Mouse (Mus musculus) neural tube, embryonic 11.5 days (tissue): Measurements from ENCODE around the gene Efcab2. TPM values are rescaled to one million over a fixed set of nuclear protein-coding genes. Genes with fewer than 3 reads are reported as not detected.
A peak's percentile ranks its signal among the peaks of the same experiment; 100 is the strongest.

ENCODE experiments used
- ATAC-seq: fragments of 200-750 bp; cut with Nextera tagmentation; 2 replicates; pipeline ENCODE4 v1.8.0; 2017; ENCODE audit warnings: moderate number of reproducible peaks, mild to moderate bottlenecking, moderate TSS enrichment, moderate library complexity; ENCODE audit not compliant: insufficient read depth, low FRiP score, low TSS enrichment
- DNase-seq: peaks from one replicate; pipeline ENCODE4 v3.0.0-alpha.2; 2015; ENCODE audit warnings: low spot score
- H3K27ac ChIP-seq: fragments of 300-500 bp; sonication (generic); 2 replicates; pipeline ENCODE4 v1.5.1; 2014; ENCODE audit warnings: low read depth, mild to moderate bottlenecking, low read length
- H3K27me3 ChIP-seq: fragments of 300-500 bp; sonication (generic); 2 replicates; pipeline ENCODE4 v1.6.1; 2014; ENCODE audit warnings: mild to moderate bottlenecking, low read length, mixed read lengths; ENCODE audit not compliant: control insufficient read depth, insufficient read depth
- H3K36me3 ChIP-seq: fragments of 300-500 bp; sonication (generic); 2 replicates; pipeline ENCODE4 v1.6.1; 2014; ENCODE audit warnings: mild to moderate bottlenecking, low read length, moderate library complexity, mixed read lengths; ENCODE audit not compliant: control insufficient read depth, insufficient read depth
- H3K4me1 ChIP-seq: fragments of 300-500 bp; sonication (generic); 2 replicates; pipeline ENCODE4 v1.6.1; 2014; ENCODE audit warnings: low read length, mixed read lengths; ENCODE audit not compliant: control insufficient read depth, insufficient read depth
- H3K4me2 ChIP-seq: fragments of 300-500 bp; sonication (generic); 2 replicates; pipeline ENCODE4 v1.6.1; 2014; ENCODE audit warnings: low read depth, mild to moderate bottlenecking, moderate library complexity
- H3K4me3 ChIP-seq: fragments of 300-500 bp; sonication (generic); 2 replicates; pipeline ENCODE4 v1.5.1; 2014; ENCODE audit warnings: low read depth, low read length
- H3K9ac ChIP-seq: fragments of 300-500 bp; sonication (generic); 2 replicates; pipeline ENCODE4 v1.6.1; 2014; ENCODE audit warnings: mild to moderate bottlenecking, low read length
- H3K9me3 ChIP-seq: fragments of 300-500 bp; sonication (generic); 2 replicates; pipeline ENCODE4 v1.6.1; 2016; ENCODE audit warnings: low read length; ENCODE audit not compliant: control insufficient read depth
- WGBS: fragments of 180-500 bp; shearing (Covaris S2); extraction: QIAGEN DNeasy Blood & Tissue Kit; methylation state at CpG from one replicate; pipeline ENCODE4 v1.1.7; 2014; 5-methylcytosine and 5-hydroxymethylcytosine counted together
- polyA plus RNA-seq: library from polyadenylated mRNA; unstranded; fragments of >200 nt; fragmentation: Nextera tagmentation; extraction: Ambion mirVana; gene quantifications from 2 replicates; pipeline ENCODE4 v1.2.1, GENCODE M21; 2014

The Efcab2 gene
- polyA plus RNA-seq, 1 experiment from 2014 or later, result 6.8 TPM

DNA sequence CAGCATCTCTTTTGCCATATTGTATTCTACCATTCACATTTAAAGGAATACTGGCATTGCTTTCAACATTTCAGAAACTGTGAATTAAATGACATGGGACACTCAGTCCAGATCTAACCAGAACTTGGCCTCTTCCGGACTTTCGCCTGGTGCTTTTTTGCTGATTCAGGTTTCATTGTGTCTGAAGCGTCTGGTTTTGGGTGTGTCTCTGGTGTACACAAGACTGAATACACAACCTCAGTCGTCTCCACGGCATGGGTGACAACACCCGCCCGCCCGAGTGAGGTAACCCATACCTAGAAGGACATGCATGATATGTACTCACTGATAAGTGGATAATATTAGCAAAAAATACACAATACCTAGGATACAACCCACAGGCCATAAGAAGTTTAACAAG is 101.1 kb downstream of the Efcab2 start:
- Histone ChIP-seq H3K9me3 (no peaks in the 10 kb centered on the region), H3K27me3 (no peaks in the 10 kb centered on the region), H3K27ac (no peak overlapping the region), H3K4me1 (no peaks in the 10 kb centered on the region), H3K36me3 (no peaks in the 10 kb centered on the region), H3K9ac (no peak overlapping the region), H3K4me3 (no peak overlapping the region), H3K4me2 (no peak overlapping the region)
- no peak for ATAC-seq
- no peak for DNase-seq
- WGBS, result 93% methylated on average over 8 of the region's 8 CpGs

DNA sequence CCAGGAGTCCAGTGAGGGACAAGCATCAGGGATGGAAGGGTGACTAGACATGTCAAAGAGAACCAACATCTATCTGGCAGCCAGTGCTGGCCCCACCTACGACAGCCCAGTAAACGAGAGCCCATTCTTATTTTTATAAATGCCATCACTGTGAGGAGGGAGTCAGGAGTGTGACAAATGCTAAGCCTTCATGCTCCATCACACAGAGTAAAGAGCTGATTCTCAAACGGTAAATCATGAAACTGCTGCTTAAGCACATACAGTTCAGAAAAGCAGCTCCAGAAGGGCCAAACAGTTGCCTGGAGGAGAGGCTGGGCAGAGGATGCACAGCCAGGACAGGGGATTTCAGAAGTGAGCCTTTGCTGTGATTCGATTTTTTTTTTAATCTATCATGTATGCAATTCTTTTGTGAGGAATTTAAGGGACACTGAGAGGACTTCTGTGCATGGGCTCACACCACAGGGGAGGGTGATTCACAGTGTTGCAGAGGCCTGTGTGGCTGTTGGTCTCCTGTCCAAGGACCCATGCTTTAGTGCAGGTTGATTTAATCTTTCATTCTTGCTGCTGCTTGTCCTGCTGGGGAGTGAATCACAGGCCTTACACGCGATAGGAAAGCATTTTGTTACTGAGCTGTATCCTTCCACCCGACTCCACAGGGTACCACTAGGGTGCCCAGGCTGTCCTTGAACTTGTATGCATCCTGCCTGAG is 106.6 kb downstream of the Efcab2 start:
- WGBS, result 51% methylated on average over 7 of the region's 7 CpGs
- Histone ChIP-seq H3K36me3 (no peaks in the 10 kb centered on the region), H3K27ac (no peak overlapping the region), H3K27me3 (no peaks in the 10 kb centered on the region), H3K4me1 (no peaks in the 10 kb centered on the region), H3K9ac (no peak overlapping the region), H3K4me2 (no peak overlapping the region), H3K4me3 (no peak overlapping the region), H3K9me3 (no peaks in the 10 kb centered on the region)
- no peak for DNase-seq
- ATAC-seq, result no peak

DNA sequence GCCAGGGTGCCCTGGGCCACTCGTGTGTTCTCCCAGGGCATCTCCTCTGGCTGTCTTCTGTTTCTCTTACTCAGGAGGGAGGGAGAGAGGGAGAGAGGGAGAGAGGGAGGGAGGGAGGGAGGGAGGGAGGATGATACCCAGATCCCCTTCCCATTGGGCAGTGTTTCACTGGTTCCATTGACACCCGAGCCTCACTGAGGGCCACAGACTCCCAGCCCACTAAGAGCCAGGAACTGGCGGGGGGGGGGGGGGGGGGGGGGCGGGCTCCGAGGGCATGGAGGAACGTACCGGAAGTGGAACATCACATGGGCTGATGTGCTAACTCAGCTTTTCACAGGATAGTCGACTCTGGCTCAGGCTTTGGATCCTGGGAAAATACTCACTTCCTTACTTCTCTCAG is 108.1 kb downstream of the Efcab2 start:
- H3K9me3 ChIP-seq, result no peaks in the 10 kb centered on the region
- ATAC-seq (no peak), DNase-seq (no peak)
- H3K9ac ChIP-seq, result no peak overlapping the region
- 48% methylated on average over 3 of the region's 8 CpGs for WGBS
- H3K4me2 ChIP-seq, result no peak overlapping the region
- H3K36me3 ChIP-seq, result no peaks in the 10 kb centered on the region
- no peaks in the 10 kb centered on the region for H3K4me1 ChIP-seq
- no peak overlapping the region for H3K27ac ChIP-seq
- H3K4me3 ChIP-seq, result no peak overlapping the region
- no peaks in the 10 kb centered on the region for H3K27me3 ChIP-seq

DNA sequence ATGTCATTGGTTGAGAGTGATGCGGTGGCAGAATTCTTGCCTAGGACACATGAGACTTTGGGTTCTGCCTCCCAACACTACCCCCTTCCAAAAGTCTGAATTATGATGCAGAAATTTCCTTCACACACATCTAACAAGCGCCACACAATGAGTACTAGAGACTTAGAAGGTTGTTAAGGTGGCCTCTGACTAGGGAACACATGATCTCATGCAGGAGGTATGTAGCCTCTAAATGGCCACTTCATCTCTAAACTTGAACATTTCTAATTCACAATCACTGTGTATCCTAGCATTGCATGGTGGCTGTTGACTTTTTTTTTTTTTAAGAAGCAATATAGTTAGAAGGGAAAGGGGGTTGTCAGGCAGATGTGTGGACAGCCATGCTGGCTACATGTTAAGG is 110.0 kb downstream of the Efcab2 start:
- H3K36me3 ChIP-seq, result no peaks in the 10 kb centered on the region
- 86% methylated on average over 2 of the region's 2 CpGs for WGBS
- DNase-seq (no peak), ATAC-seq (no peak)
- no peak overlapping the region for H3K4me2 ChIP-seq
- no peaks in the 10 kb centered on the region for H3K27me3 ChIP-seq
- no peaks in the 10 kb centered on the region for H3K9me3 ChIP-seq
- H3K9ac ChIP-seq, result no peak overlapping the region
- no peak overlapping the region for H3K4me3 ChIP-seq
- H3K4me1 ChIP-seq, result no peaks in the 10 kb centered on the region
- no peak overlapping the region for H3K27ac ChIP-seq

DNA sequence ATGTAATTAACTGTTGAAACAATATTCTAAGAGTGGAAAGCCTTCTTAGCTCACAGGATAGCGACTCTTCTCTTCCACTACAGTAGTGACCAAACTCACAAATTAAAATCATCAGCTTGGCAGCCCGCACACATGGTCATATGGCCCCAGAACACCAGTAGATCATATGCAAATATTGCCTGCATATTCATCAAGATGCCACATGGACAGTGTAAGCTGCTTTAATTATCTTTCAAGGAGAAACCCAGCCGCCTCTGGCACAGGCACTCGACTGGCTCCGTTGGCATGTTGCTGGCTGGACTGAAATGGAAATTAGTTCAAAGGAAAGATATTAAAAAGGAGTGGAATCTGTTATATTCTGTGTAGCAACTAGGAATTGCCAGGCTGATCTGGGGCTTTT is 116.5 kb downstream of the Efcab2 start:
- no peak overlapping the region for H3K4me2 ChIP-seq
- no peak for DNase-seq
- no peak overlapping the region for H3K27ac ChIP-seq
- no peak for ATAC-seq
- H3K4me3 ChIP-seq, result no peak overlapping the region
- H3K36me3 ChIP-seq, result no peaks in the 10 kb centered on the region
- no peak overlapping the region for H3K9ac ChIP-seq
- no peaks in the 10 kb centered on the region for H3K27me3 ChIP-seq
- H3K9me3 ChIP-seq, result no peaks in the 10 kb centered on the region
- 84% methylated on average over 5 of the region's 5 CpGs for WGBS
- no peaks in the 10 kb centered on the region for H3K4me1 ChIP-seq

DNA sequence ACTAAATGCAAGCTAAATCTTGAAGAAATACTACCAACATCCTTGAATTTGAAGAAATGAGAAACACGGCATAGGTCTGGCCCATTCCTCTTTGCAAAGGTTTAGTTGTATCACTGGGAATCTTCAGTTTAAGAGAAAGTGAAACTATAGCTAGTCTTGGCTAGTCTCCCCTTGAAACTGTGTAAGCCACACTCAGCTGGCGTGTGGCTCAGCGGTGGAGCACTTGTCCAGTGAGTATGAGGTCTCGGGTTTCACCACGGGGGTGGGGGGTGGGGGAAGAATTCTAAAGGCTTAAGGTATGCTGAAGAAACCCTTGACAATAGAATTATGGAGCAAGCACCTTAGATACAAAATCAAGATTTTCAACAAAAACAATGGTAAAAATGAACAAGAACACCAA is 117.3 kb downstream of the Efcab2 start:
- H3K27ac ChIP-seq, result no peak overlapping the region
- ATAC-seq (no peak), DNase-seq (no peak)
- H3K9ac ChIP-seq, result no peak overlapping the region
- WGBS, result 50% methylated on average over 5 of the region's 5 CpGs
- H3K4me2 ChIP-seq, result no peak overlapping the region
- no peaks in the 10 kb centered on the region for H3K9me3 ChIP-seq
- H3K36me3 ChIP-seq, result no peaks in the 10 kb centered on the region
- H3K27me3 ChIP-seq, result 0 out of 2 replicates have a peak, but pooled peaks cover 2% of the 10 kb centered on the region
- no peak overlapping the region for H3K4me3 ChIP-seq
- no peaks in the 10 kb centered on the region for H3K4me1 ChIP-seq

DNA sequence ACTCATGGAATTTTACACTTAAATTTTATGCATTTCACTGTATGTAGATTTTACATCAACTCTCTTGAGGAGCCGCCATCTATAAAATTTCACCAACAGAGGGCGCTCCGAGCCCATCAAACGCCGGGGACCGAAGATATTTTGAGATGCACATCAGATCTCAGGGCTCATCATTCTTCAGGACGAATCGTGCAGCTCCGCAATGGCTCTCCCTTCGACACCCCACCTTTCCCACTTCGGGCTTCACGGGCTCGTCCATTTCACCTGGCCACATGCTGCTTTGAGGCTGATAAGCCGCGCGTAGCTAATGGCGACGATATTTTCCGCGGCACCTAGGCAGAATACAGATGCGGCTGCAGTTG is 121.3 kb downstream of the Efcab2 start:
- H3K27me3 ChIP-seq, result peaks cover 11% of the 10 kb centered on the region
- H3K4me2 ChIP-seq, result peak overlapping the region; percentile 99
- H3K36me3 ChIP-seq, result no peaks in the 10 kb centered on the region
- DNase-seq (peak; percentile 92), ATAC-seq (peak; percentile 20; the same call in 1 of the 2 replicates)
- H3K9ac ChIP-seq, result 0 out of 2 replicates have a peak overlapping the region, but pooled peaks have one; percentile 10
- H3K9me3 ChIP-seq, result no peaks in the 10 kb centered on the region
- H3K4me1 ChIP-seq, result peaks cover 18% of the 10 kb centered on the region
- H3K4me3 ChIP-seq, result peak overlapping the region; percentile 63
- H3K27ac ChIP-seq, result no peak overlapping the region
- under 1% methylated on average over 21 of the region's 21 CpGs for WGBS

DNA sequence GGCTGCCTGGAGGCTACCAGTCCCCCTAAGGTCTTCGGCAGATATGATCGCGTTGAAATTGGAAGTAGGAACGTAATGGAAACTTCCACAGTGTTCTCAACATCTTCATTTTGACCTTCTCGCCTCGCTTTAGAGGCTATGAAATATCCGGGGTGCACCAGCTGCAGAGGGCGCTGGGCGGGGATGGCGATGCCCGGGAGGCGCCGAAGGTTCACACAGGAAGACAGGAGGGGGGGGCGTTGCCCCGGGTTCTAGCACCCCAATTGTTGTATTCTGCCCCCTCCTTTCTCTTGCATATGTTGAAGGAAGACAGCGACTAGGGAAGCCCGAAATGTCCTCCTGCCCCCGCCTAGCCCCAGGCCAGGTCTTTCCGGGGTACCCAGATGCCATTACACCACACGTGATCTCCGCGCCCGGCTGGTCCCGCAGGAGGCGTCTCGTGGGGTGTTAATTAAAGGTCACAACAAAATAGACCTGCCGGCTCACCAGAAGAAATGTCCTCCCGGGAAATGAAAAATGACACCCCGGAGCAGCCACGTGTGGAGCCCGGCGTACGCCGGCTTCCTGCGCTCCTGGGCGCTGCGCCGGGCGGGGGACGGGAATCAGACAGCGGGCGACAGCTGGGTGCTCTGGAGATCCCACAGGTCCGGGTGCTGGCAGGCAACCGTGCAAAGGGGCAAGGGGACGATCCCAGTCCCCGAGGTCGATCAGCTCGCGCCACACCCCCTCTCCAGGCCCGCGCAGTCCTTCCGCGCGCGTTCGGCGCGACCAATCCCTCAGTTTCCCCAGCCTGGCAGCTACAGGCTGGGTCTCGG is 121.9 kb downstream of the Efcab2 start:
- peaks cover 11% of the 10 kb centered on the region for H3K27me3 ChIP-seq
- DNase-seq (peak; percentile 67), ATAC-seq (peak; percentile 21)
- peaks cover 24% of the 10 kb centered on the region for H3K4me1 ChIP-seq
- peak overlapping the region; percentile 99 for H3K4me2 ChIP-seq
- peak overlapping the region; percentile 69 for H3K9ac ChIP-seq
- H3K4me3 ChIP-seq, result peak overlapping the region; percentile 63
- H3K9me3 ChIP-seq, result no peaks in the 10 kb centered on the region
- H3K27ac ChIP-seq, result peak overlapping the region; percentile 63
- WGBS, result under 1% methylated on average over 58 of the region's 59 CpGs
- no peaks in the 10 kb centered on the region for H3K36me3 ChIP-seq
